Mouse (Mus musculus) hindbrain, postnatal 0 days (tissue): ENCODE measurements around the gene Zcchc14. TPM values are rescaled to one million over a fixed set of nuclear protein-coding genes. Genes with fewer than 3 reads are reported as not detected.

Experiments
- ATAC-seq: fragments of 200-750 bp; cut with Nextera tagmentation; 2 replicates; pipeline ENCODE4 v1.8.0; 2017; ENCODE audit warnings: mild to moderate bottlenecking, moderate TSS enrichment, moderate library complexity
- DNase-seq: peaks from one replicate; pipeline ENCODE4 v3.0.0-alpha.2; 2015; ENCODE audit warnings: low spot score
- H3K27ac ChIP-seq: fragments of 300-500 bp; sonication (generic); 2 replicates; pipeline ENCODE4 v1.5.1; 2014; ENCODE audit warnings: mild to moderate bottlenecking
- H3K27me3 ChIP-seq: fragments of 300-500 bp; sonication (generic); 2 replicates; pipeline ENCODE4 v1.6.1; 2014; ENCODE audit warnings: low read length, mixed read lengths; ENCODE audit not compliant: insufficient read depth
- H3K36me3 ChIP-seq: fragments of 300-500 bp; sonication (generic); 2 replicates; pipeline ENCODE4 v1.6.1; 2014; ENCODE audit warnings: low read length, mixed read lengths; ENCODE audit not compliant: insufficient read depth
- H3K4me1 ChIP-seq: fragments of 300-500 bp; sonication (generic); 2 replicates; pipeline ENCODE4 v1.6.1; 2014; ENCODE audit warnings: antibody characterized with exemption, low read length, mixed read lengths; ENCODE audit not compliant: insufficient read depth
- H3K4me2 ChIP-seq: fragments of 300-500 bp; sonication (generic); 2 replicates; pipeline ENCODE4 v1.6.1; 2014; ENCODE audit warnings: low read depth, mild to moderate bottlenecking, low read length, moderate library complexity, mixed read lengths
- H3K4me3 ChIP-seq: fragments of 300-500 bp; sonication (generic); 2 replicates; pipeline ENCODE4 v1.5.1; 2014; ENCODE audit warnings: low read length
- H3K9ac ChIP-seq: fragments of 300-500 bp; sonication (generic); replicated peaks from 2 replicates; pipeline ENCODE4 v1.6.1; 2014; ENCODE audit warnings: mild to moderate bottlenecking, low read length, moderate library complexity, mixed read lengths
- H3K9me3 ChIP-seq: fragments of 300-500 bp; sonication (generic); 2 replicates; pipeline ENCODE4 v1.6.1; 2016; ENCODE audit warnings: low read length, mixed read lengths
- CTCF ChIP-seq: IDR thresholded peaks from 2 replicates; pipeline ENCODE4 v1.5.1; 2016; ENCODE audit warnings: antibody characterized with exemption, control low read depth, low read depth
- WGBS: fragments of 180-500 bp; shearing (Covaris S2); extraction: QIAGEN DNeasy Blood & Tissue Kit; methylation state at CpG from one replicate; pipeline ENCODE4 v1.1.7; 2014; 5-methylcytosine and 5-hydroxymethylcytosine counted together
- polyA plus RNA-seq: library from polyadenylated mRNA; unstranded; fragments of >200 nt; fragmentation: Nextera tagmentation; extraction: Ambion mirVana; gene quantifications from 2 replicates; pipeline ENCODE4 v1.2.1, GENCODE M21; 2015
- total RNA-seq: library from RNA; depleted of rRNA; stranded (reverse); fragments of >200 nt; gene quantifications from 2 replicates; pipeline ENCODE4 v1.2.3, GENCODE M21; 2014; rRNA removed

Zcchc14 gene
- total and polyA plus RNA-seq, 2 experiments from 2014 or later = 14.3 to 66.4 TPM

DNA sequence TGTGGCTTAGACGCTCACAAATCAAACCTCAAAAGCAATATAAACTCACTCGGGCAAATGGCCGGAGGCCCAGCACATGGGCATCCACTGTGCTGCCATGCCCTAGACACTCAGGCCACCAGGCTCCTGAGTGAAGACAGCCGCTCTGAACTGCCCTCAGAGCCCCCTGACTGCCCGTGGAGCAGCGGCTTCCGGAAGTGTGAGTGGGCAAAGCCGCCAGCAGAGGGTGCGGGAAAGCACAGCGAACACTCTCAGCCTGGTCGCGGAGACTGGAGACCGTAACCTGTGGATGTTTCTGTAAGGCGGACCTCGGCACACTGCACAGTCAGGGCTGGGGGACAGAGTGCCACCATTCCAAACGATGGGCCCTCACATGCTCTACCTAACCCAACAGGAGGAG lies 94.2 kb downstream of the Zcchc14 start:
- peaks cover 31% of the 10 kb centered on the region for H3K36me3 ChIP-seq
- 91% methylated on average over 16 of the region's 16 CpGs for WGBS

DNA sequence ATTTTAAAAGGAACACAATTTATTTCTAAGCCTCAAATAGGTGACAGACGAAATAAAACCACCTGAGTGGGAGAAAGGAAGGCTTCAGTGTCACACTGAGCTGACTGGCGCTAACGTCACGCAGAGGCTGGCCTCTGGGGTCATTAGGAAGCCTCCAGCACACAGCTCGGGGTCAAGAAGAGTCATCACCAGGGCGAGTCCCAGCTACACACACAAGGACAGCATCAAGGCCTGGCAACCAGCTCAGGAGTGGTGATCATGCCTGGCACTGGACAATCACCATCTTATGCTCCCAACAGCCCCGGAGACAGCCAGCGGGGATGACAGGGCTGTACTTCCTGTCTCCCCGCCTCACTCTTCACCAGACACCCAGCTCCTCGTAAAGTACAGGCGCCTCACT lies 95.0 kb downstream of the Zcchc14 start:
- TF ChIP-seq CTCF = no peak
- H3K4me1 ChIP-seq = no peaks in the 10 kb centered on the region
- WGBS = 86% methylated on average over 11 of the region's 11 CpGs
- DNase-seq = no peak
- H3K9me3 ChIP-seq = no peaks in the 10 kb centered on the region
- no peaks in the 10 kb centered on the region for H3K27me3 ChIP-seq
- no peak for ATAC-seq
- H3K4me3 ChIP-seq = no peak overlapping the region
- H3K9ac ChIP-seq = no peak overlapping the region
- H3K4me2 ChIP-seq = no peak overlapping the region
- H3K36me3 ChIP-seq = peaks cover 39% of the 10 kb centered on the region
- H3K27ac ChIP-seq = no peak overlapping the region

More for the DNA sequence above, 94.2 kb downstream of the Zcchc14 start:
- H3K27me3 ChIP-seq = no peaks in the 10 kb centered on the region
- H3K4me3 ChIP-seq = no peak overlapping the region
- H3K4me2 ChIP-seq = no peak overlapping the region
- DNase-seq (no peak), ATAC-seq (no peak)
- no peaks in the 10 kb centered on the region for H3K9me3 ChIP-seq
- TF ChIP-seq CTCF = peak; percentile 19; the same call in 1 of the 2 replicates
- H3K4me1 ChIP-seq = no peaks in the 10 kb centered on the region
- H3K9ac ChIP-seq = no peak overlapping the region
- no peak overlapping the region for H3K27ac ChIP-seq

DNA sequence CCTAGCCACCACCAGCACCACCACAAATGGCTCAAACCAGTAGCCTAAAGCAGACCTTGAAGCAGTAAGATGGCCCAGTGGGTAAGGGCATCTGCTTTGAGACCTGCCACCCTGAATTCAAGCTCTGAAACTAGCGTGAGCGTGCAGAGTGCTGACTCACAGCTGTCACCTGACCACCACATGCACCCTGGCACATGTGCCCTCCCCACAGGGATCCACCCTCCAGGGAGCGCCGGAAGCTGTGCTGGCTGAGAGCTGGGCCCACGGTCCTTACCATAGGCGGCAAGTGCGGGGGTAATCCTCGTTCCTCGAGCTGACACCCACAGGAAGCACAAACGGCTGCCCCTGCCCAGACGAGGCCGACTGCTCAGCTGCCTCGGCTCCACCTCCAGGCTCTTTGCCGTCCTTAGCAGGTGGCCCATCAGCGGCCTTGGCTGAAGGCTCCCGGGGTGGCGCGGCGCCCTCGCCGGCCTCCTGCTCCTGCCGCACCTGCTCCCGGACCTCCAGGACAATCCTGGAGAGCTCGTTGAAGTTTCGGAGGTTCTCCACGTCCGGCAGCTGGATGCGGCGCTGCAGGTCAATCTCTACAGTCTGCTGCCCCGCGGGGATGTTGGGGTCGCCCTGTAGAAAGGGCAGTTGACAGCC lies 98.7 kb downstream of the Zcchc14 start:
- Histone ChIP-seq H3K27ac (no peak overlapping the region), H3K27me3 (no peaks in the 10 kb centered on the region), H3K9ac (no peak overlapping the region), H3K4me1 (no peaks in the 10 kb centered on the region), H3K36me3 (peaks cover 47% of the 10 kb centered on the region), H3K4me3 (no peak overlapping the region), H3K9me3 (no peaks in the 10 kb centered on the region), H3K4me2 (no peak overlapping the region)
- ATAC-seq (no peak), DNase-seq (no peak)
- TF ChIP-seq CTCF = no peak
- 95% methylated on average over 32 of the region's 32 CpGs for WGBS

- no peak for ATAC-seq
- Histone ChIP-seq H3K9me3 (no peaks in the 10 kb centered on the region), H3K4me2 (no peak overlapping the region), H3K4me3 (no peak overlapping the region), H3K36me3 (peaks cover 47% of the 10 kb centered on the region), H3K9ac (no peak overlapping the region), H3K27ac (no peak overlapping the region), H3K4me1 (no peaks in the 10 kb centered on the region), H3K27me3 (no peaks in the 10 kb centered on the region)
- 90% methylated on average over 9 of the region's 9 CpGs for WGBS
- no peak for DNase-seq
- no peak for TF ChIP-seq CTCF
Measured at GRCm38 (mm10) chr8:121552506-121552905, 100.2 kb downstream of the Zcchc14 start.

GRCm38 (mm10) chr8:121551065-121551985 lies 101.4 kb downstream of the Zcchc14 start:
- Histone ChIP-seq H3K36me3 (peaks cover 47% of the 10 kb centered on the region), H3K4me1 (0 out of 2 replicates have a peak, but pooled peaks cover 2% of the 10 kb centered on the region), H3K27me3 (no peaks in the 10 kb centered on the region), H3K4me2 (no peak overlapping the region), H3K4me3 (no peak overlapping the region), H3K27ac (no peak overlapping the region), H3K9me3 (no peaks in the 10 kb centered on the region), H3K9ac (no peak overlapping the region)
- 53% methylated on average over 24 of the region's 24 CpGs for WGBS
- no peak for TF ChIP-seq CTCF
- DNase-seq (no peak), ATAC-seq (no peak)

DNA sequence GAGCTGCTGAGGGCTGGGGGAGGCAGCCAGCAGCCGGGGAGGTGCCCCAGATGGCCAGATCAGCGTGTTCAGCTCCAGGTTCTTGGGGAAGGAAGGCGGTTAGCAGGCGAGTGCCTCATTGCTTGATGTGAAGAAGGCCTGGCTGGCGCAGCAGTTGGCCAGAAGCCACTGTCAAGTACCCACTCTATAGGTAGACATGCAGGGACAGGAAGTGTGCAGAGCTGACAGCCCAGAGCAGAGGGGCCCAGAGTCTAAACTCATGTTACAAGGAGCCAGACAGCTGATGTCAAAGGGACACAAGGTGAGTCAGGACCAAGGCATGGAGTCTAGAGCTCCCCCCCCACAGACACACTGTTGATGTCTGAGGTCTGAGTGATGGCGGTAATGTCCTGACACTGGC lies 102.6 kb downstream of the Zcchc14 start:
- H3K4me3 ChIP-seq = no peak overlapping the region
- TF ChIP-seq CTCF = no peak
- 0 out of 2 replicates have a peak, but pooled peaks cover 2% of the 10 kb centered on the region for H3K4me1 ChIP-seq
- H3K36me3 ChIP-seq = peaks cover 41% of the 10 kb centered on the region
- DNase-seq (no peak), ATAC-seq (no peak)
- H3K27ac ChIP-seq = no peak overlapping the region
- 84% methylated on average over 6 of the region's 6 CpGs for WGBS
- no peak overlapping the region for H3K4me2 ChIP-seq
- H3K9ac ChIP-seq = no peak overlapping the region
- H3K27me3 ChIP-seq = no peaks in the 10 kb centered on the region
- H3K9me3 ChIP-seq = no peaks in the 10 kb centered on the region

Other genes with a start within 250 kb of the Zcchc14 start
- gene 1700018B08Rik, start 108.6 kb downstream of the Zcchc14 start, total RNA-seq = 1.1 TPM in 1 of 2 replicates, not detected in the other
- not detected in 2 replicates for gene 1700018B08Rik, start 108.6 kb downstream of the Zcchc14 start, polyA plus RNA-seq
- 70.4 and 77.4 TPM in 2 replicates for gene Fbxo31, start 74.1 kb downstream of the Zcchc14 start, total RNA-seq
- 33.2 and 34.9 TPM in 2 replicates for gene Fbxo31, start 74.1 kb downstream of the Zcchc14 start, polyA plus RNA-seq
- gene Map1lc3b, start 62.5 kb downstream of the Zcchc14 start, total RNA-seq = 274 and 288 TPM in 2 replicates
- 346 and 360 TPM in 2 replicates for gene Map1lc3b, start 62.5 kb downstream of the Zcchc14 start, polyA plus RNA-seq
- gene Jph3, start 76.7 kb upstream of the Zcchc14 start, total RNA-seq = 66.0 and 75.2 TPM in 2 replicates
- 98.3 and 102 TPM in 2 replicates for gene Jph3, start 76.7 kb upstream of the Zcchc14 start, polyA plus RNA-seq
- 25.2 and 32.5 TPM in 2 replicates for gene Klhdc4, start 176.7 kb upstream of the Zcchc14 start, total RNA-seq
- gene Klhdc4, start 176.7 kb upstream of the Zcchc14 start, polyA plus RNA-seq = 34.5 and 36.3 TPM in 2 replicates